Mouse (Mus musculus): ENCODE results near the gene Fam19a2. TPM values are rescaled to one million over a fixed set of nuclear protein-coding genes. Genes with fewer than 3 reads are reported as not detected.

Fam19a2 gene
- polyA plus RNA-seq, 1 experiment from 2014 or later = 0.51 TPM

- Histone ChIP-seq H3K9ac (ENCODE audit: low read length) (no peak overlapping the region), H3K27me3 (ENCODE audit: control insufficient read depth, insufficient read depth, low read length) (no peaks in the 10 kb centered on the region), H3K4me1 (ENCODE audit: control insufficient read depth in 2 of 2, insufficient read depth in 2 of 2, low read length in 2 of 2) (no peaks in the 10 kb centered on the region), H3K4me3 (ENCODE audit: control insufficient read depth in 1 of 2, insufficient read depth in 1 of 2, low read depth in 1 of 2, low read length in 2 of 2) (no peak overlapping the region), H3K27ac (replicated peaks in 1 of 2; ENCODE audit: control insufficient read depth in 1 of 2, insufficient read depth in 1 of 2, low read depth in 2 of 2, low read length in 2 of 2) (no peak overlapping the region), H3K4me2 (ENCODE audit: low read length) (no peak overlapping the region), H3K9me3 (ENCODE audit: control insufficient read depth, low read length) (no peaks in the 10 kb centered on the region), H3K36me3 (ENCODE audit: control insufficient read depth, insufficient read depth, low read length) (no peaks in the 10 kb centered on the region)
- WGBS = 65% methylated on average over 6 of the region's 6 CpGs
- no peak for ATAC-seq (ENCODE audit: insufficient number of reproducible peaks, insufficient read depth, low FRiP score, low read depth)
Observed at GRCm38 (mm10) chr10:123548391-123548790, 284.6 kb downstream of the Fam19a2 start.

DNA sequence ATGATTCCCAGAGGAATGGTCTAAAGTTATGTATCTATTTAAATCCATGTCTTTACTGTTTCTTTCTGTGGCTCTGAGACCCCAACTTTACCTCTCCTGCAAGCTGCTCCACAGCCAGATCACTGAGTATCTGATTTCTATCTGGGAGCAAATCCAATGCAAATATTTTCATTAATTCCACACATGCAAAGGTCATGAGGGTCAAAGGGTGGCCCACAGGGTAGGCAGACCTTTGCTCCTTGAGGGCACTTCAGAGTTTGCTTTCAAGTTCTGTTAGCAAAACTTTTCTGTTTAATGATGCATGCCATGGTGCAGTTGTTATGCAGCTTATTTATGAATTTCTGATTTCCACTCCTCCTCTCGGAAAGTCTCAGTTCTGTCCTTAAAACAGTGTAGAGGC is 303.9 kb downstream of the Fam19a2 start:
- H3K36me3 ChIP-seq (ENCODE audit: control insufficient read depth, insufficient read depth, low read length) = no peaks in the 10 kb centered on the region
- no peaks in the 10 kb centered on the region for H3K27me3 ChIP-seq (ENCODE audit: control insufficient read depth, insufficient read depth, low read length)
- H3K9me3 ChIP-seq (ENCODE audit: control insufficient read depth, low read length) = no peaks in the 10 kb centered on the region
- H3K4me1 ChIP-seq (ENCODE audit: control insufficient read depth in 2 of 2, insufficient read depth in 2 of 2, low read length in 2 of 2) = no peaks in the 10 kb centered on the region
- no peak overlapping the region for H3K9ac ChIP-seq (ENCODE audit: low read length)
- no peak overlapping the region for H3K27ac ChIP-seq (replicated peaks in 1 of 2; ENCODE audit: control insufficient read depth in 1 of 2, insufficient read depth in 1 of 2, low read depth in 2 of 2, low read length in 2 of 2)
- ATAC-seq (ENCODE audit: insufficient number of reproducible peaks, insufficient read depth, low FRiP score, low read depth) = no peak
- WGBS = 83% methylated on average over 1 of the region's 1 CpGs
- H3K4me2 ChIP-seq (ENCODE audit: low read length) = no peak overlapping the region
- H3K4me3 ChIP-seq (ENCODE audit: control insufficient read depth in 1 of 2, insufficient read depth in 1 of 2, low read depth in 1 of 2, low read length in 2 of 2) = no peak overlapping the region

DNA sequence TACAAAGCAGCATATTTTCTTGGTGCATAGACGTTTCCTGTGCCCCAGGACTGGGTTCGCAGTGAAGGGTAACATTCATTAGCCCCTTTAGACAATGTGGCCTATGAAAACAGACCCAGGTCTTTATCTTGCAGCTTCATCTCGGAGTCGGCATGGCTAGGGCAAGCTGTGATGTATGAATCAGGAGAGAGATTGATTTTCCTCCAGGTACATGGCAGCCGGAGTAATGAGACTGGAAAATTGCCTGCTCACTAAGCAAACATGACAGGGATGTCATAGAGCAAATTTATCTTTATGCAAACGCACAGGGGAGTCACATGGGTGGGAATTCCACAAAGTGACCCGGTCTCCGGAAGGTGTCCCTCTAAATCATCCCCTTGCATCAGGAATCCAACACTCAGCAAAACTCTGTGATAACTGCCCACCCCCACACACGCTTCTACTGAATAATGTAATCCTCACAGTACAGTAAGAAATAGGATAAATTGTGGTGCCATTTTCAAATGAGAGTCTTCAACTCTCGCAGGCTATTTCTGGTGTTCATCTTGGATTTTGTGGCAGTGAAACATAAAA is 306.9 kb downstream of the Fam19a2 start:
- Histone ChIP-seq H3K9me3 (ENCODE audit: control insufficient read depth, low read length) (no peaks in the 10 kb centered on the region), H3K9ac (ENCODE audit: low read length) (no peak overlapping the region), H3K4me1 (ENCODE audit: control insufficient read depth in 2 of 2, insufficient read depth in 2 of 2, low read length in 2 of 2) (no peaks in the 10 kb centered on the region), H3K4me2 (ENCODE audit: low read length) (no peak overlapping the region), H3K27ac (replicated peaks in 1 of 2; ENCODE audit: control insufficient read depth in 1 of 2, insufficient read depth in 1 of 2, low read depth in 2 of 2, low read length in 2 of 2) (no peak overlapping the region), H3K4me3 (ENCODE audit: control insufficient read depth in 1 of 2, insufficient read depth in 1 of 2, low read depth in 1 of 2, low read length in 2 of 2) (no peak overlapping the region), H3K36me3 (ENCODE audit: control insufficient read depth, insufficient read depth, low read length) (no peaks in the 10 kb centered on the region), H3K27me3 (ENCODE audit: control insufficient read depth, insufficient read depth, low read length) (no peaks in the 10 kb centered on the region)
- WGBS = 71% methylated on average over 10 of the region's 10 CpGs
- no peak for ATAC-seq (ENCODE audit: insufficient number of reproducible peaks, insufficient read depth, low FRiP score, low read depth)

DNA sequence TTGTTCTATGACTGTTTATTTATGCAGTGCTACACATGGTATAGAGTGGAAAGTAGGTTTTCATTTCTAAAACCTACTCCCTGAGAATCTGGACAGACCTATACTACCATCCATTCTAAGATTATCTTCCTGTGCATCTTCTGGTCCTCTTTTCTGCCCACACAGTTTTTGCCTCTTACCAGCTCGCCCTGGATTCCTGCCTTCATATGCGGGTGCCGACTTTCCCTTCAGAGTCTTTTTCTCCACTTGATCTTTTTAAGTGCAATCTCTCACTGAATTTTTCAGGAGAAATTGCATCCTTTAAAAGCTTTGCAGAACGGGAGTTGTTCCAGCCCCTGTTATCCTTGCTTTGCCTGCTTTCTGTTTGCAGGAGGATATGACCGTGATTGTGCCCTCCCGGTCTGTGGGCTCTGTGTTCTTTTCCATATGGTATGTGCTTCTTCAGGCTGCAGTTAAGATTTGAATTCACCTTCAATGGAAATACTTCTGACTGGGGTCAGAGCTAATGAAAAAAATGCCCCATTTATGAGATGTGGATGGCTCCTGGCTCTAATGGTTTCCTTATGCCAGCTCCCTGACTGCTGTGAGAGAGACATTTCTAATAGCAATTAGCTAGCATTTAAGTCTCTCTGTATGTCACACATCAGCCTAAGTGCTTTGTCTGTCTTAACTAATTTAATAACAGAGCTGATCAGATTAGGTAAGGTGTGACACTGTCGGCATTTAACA is 308.7 kb downstream of the Fam19a2 start:
- no peaks in the 10 kb centered on the region for H3K9me3 ChIP-seq (ENCODE audit: control insufficient read depth, low read length)
- no peak overlapping the region for H3K9ac ChIP-seq (ENCODE audit: low read length)
- H3K36me3 ChIP-seq (ENCODE audit: control insufficient read depth, insufficient read depth, low read length) = no peaks in the 10 kb centered on the region
- no peaks in the 10 kb centered on the region for H3K4me1 ChIP-seq (ENCODE audit: control insufficient read depth in 2 of 2, insufficient read depth in 2 of 2, low read length in 2 of 2)
- no peak overlapping the region for H3K4me3 ChIP-seq (ENCODE audit: control insufficient read depth in 1 of 2, insufficient read depth in 1 of 2, low read depth in 1 of 2, low read length in 2 of 2)
- no peaks in the 10 kb centered on the region for H3K27me3 ChIP-seq (ENCODE audit: control insufficient read depth, insufficient read depth, low read length)
- WGBS = 70% methylated on average over 7 of the region's 7 CpGs
- no peak for ATAC-seq (ENCODE audit: insufficient number of reproducible peaks, insufficient read depth, low FRiP score, low read depth)
- H3K27ac ChIP-seq (replicated peaks in 1 of 2; ENCODE audit: control insufficient read depth in 1 of 2, insufficient read depth in 1 of 2, low read depth in 2 of 2, low read length in 2 of 2) = no peak overlapping the region
- H3K4me2 ChIP-seq (ENCODE audit: low read length) = no peak overlapping the region

DNA sequence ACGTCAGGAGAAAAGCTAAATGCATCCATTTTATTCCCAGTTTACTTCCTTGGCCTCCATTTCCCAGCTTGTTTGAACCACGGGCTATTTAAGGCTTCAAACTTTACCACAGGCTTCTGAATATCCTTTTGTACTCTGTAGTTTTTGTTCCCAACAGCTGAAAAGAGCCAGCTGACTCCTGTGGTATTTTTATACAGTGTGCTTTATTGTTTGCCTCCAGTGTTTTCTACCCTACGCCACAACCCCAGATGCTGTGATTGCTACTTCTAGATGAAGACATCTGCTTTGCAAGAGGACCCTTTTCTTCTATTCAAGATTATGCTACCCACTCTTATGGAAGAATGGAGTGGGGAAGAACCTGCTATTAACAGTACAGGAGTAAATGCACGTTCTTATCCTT is 314.0 kb downstream of the Fam19a2 start:
- H3K27ac ChIP-seq (replicated peaks in 1 of 2; ENCODE audit: control insufficient read depth in 1 of 2, insufficient read depth in 1 of 2, low read depth in 2 of 2, low read length in 2 of 2) = no peak overlapping the region
- no peaks in the 10 kb centered on the region for H3K27me3 ChIP-seq (ENCODE audit: control insufficient read depth, insufficient read depth, low read length)
- no peak overlapping the region for H3K9ac ChIP-seq (ENCODE audit: low read length)
- H3K4me2 ChIP-seq (ENCODE audit: low read length) = no peak overlapping the region
- H3K4me3 ChIP-seq (ENCODE audit: control insufficient read depth in 1 of 2, insufficient read depth in 1 of 2, low read depth in 1 of 2, low read length in 2 of 2) = no peak overlapping the region
- WGBS = 71% methylated on average over 4 of the region's 4 CpGs
- no peaks in the 10 kb centered on the region for H3K36me3 ChIP-seq (ENCODE audit: control insufficient read depth, insufficient read depth, low read length)
- no peaks in the 10 kb centered on the region for H3K4me1 ChIP-seq (ENCODE audit: control insufficient read depth in 2 of 2, insufficient read depth in 2 of 2, low read length in 2 of 2)
- no peak for ATAC-seq (ENCODE audit: insufficient number of reproducible peaks, insufficient read depth, low FRiP score, low read depth)
- no peaks in the 10 kb centered on the region for H3K9me3 ChIP-seq (ENCODE audit: control insufficient read depth, low read length)

DNA sequence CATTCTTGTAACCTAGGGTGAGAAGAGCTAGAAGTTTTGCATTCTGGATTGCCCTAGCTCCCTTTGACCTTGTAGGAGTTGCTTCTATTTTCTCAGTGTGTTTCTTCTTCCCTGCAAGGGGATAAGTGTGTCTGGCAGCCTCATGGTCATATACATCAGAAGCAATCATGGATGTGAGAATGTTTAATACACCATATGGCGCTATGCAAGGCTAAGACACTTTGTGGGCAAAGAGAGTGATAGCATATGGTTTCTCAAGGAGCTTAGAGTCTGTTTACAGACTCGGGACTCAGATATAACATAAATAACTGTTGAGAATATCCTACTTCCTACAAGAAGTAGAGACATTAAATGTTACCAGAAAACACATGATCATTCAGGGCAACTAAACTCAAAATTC is 315.2 kb downstream of the Fam19a2 start:
- H3K9me3 ChIP-seq (ENCODE audit: control insufficient read depth, low read length) = no peaks in the 10 kb centered on the region
- no peaks in the 10 kb centered on the region for H3K36me3 ChIP-seq (ENCODE audit: control insufficient read depth, insufficient read depth, low read length)
- no peak overlapping the region for H3K9ac ChIP-seq (ENCODE audit: low read length)
- H3K27ac ChIP-seq (replicated peaks in 1 of 2; ENCODE audit: control insufficient read depth in 1 of 2, insufficient read depth in 1 of 2, low read depth in 2 of 2, low read length in 2 of 2) = no peak overlapping the region
- WGBS = 84% methylated on average over 2 of the region's 2 CpGs
- H3K4me1 ChIP-seq (ENCODE audit: control insufficient read depth in 2 of 2, insufficient read depth in 2 of 2, low read length in 2 of 2) = no peaks in the 10 kb centered on the region
- no peak overlapping the region for H3K4me2 ChIP-seq (ENCODE audit: low read length)
- no peak overlapping the region for H3K4me3 ChIP-seq (ENCODE audit: control insufficient read depth in 1 of 2, insufficient read depth in 1 of 2, low read depth in 1 of 2, low read length in 2 of 2)
- no peaks in the 10 kb centered on the region for H3K27me3 ChIP-seq (ENCODE audit: control insufficient read depth, insufficient read depth, low read length)
- no peak for ATAC-seq (ENCODE audit: insufficient number of reproducible peaks, insufficient read depth, low FRiP score, low read depth)

GRCm38 (mm10) chr10:123595043-123595442 is 331.2 kb downstream of the Fam19a2 start:
- 0 out of 2 replicates have a peak, but pooled peaks have one; percentile 56 for ATAC-seq (ENCODE audit: insufficient number of reproducible peaks, insufficient read depth, low FRiP score, low read depth)
- Histone ChIP-seq H3K27ac (replicated peaks in 1 of 2; ENCODE audit: control insufficient read depth in 1 of 2, insufficient read depth in 1 of 2, low read depth in 2 of 2, low read length in 2 of 2) (peak overlapping the region; percentile 57 to 74; a peak in 3 of 4 replicates), H3K9ac (ENCODE audit: low read length) (no peak overlapping the region)

GRCm38 (mm10) chr10:123597059-123597458 is 333.3 kb downstream of the Fam19a2 start:
- Histone ChIP-seq H3K9ac (ENCODE audit: low read length) (no peak overlapping the region), H3K36me3 (ENCODE audit: control insufficient read depth, insufficient read depth, low read length) (no peaks in the 10 kb centered on the region), H3K4me2 (ENCODE audit: low read length) (no peak overlapping the region), H3K4me3 (ENCODE audit: control insufficient read depth in 1 of 2, insufficient read depth in 1 of 2, low read depth in 1 of 2, low read length in 2 of 2) (no peak overlapping the region), H3K4me1 (ENCODE audit: control insufficient read depth in 2 of 2, insufficient read depth in 2 of 2, low read length in 2 of 2) (peaks cover 0 to 5% of the 10 kb centered on the region in 2 experiments; a peak in 1 of 4 replicates), H3K27ac (replicated peaks in 1 of 2; ENCODE audit: control insufficient read depth in 1 of 2, insufficient read depth in 1 of 2, low read depth in 2 of 2, low read length in 2 of 2) (no peak overlapping the region), H3K27me3 (ENCODE audit: control insufficient read depth, insufficient read depth, low read length) (no peaks in the 10 kb centered on the region), H3K9me3 (ENCODE audit: control insufficient read depth, low read length) (no peaks in the 10 kb centered on the region)
- ATAC-seq (ENCODE audit: insufficient number of reproducible peaks, insufficient read depth, low FRiP score, low read depth) = no peak
- WGBS = 86% methylated on average over 3 of the region's 3 CpGs

More at GRCm38 (mm10) chr10:123595043-123595442, 331.2 kb downstream of the Fam19a2 start:
- H3K27me3 ChIP-seq (ENCODE audit: control insufficient read depth, insufficient read depth, low read length) = no peaks in the 10 kb centered on the region
- peaks cover 0 to 5% of the 10 kb centered on the region in 2 experiments; a peak in 1 of 4 replicates for H3K4me1 ChIP-seq (ENCODE audit: control insufficient read depth in 2 of 2, insufficient read depth in 2 of 2, low read length in 2 of 2)
- H3K36me3 ChIP-seq (ENCODE audit: control insufficient read depth, insufficient read depth, low read length) = no peaks in the 10 kb centered on the region
- no peak overlapping the region for H3K4me2 ChIP-seq (ENCODE audit: low read length)
- H3K4me3 ChIP-seq (ENCODE audit: control insufficient read depth in 1 of 2, insufficient read depth in 1 of 2, low read depth in 1 of 2, low read length in 2 of 2) = no peak overlapping the region
- H3K9me3 ChIP-seq (ENCODE audit: control insufficient read depth, low read length) = no peaks in the 10 kb centered on the region

Data from heart, embryonic 14.5 days (tissue).